Mouse (Mus musculus): ENCODE results near the gene Mxd4. TPM values are rescaled to one million over a fixed set of nuclear protein-coding genes. Genes with fewer than 3 reads are reported as not detected.
A peak's percentile ranks its signal among the peaks of the same experiment; 100 is the strongest.

The Mxd4 gene
- polyA plus RNA-seq, 1 experiment from 2014 or later, result 26.6 TPM

DNA sequence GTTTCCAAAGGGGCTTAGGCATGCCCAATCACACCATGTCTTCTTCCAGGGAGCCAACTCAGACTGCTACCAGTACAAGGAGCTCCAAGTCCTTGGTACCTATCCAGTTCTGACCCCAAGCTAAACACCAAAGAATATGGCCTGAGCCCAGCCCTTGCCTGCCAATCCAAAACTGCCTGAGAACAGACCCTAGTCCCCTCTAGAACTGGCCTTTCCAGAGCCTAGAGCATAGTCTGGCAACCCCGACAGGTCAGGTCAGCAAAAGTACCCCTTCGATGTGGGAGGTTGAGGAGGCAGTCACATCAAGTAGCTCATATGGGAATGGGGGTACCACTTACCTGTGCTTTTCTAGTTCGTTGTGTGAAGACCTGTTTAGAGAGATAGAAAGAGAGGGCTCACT lies 3.5 kb downstream of the Mxd4 start:
- H3K36me3 ChIP-seq (ENCODE audit: control insufficient read depth, insufficient read depth), result peaks cover 3% of the 10 kb centered on the region; the same call in 1 of the 2 replicates
- H3K27ac ChIP-seq (ENCODE audit: low read length), result peak overlapping the region; percentile 82
- peaks cover 47% of the 10 kb centered on the region for H3K4me1 ChIP-seq (ENCODE audit: control insufficient read depth, insufficient read depth, low read length)
- no peak overlapping the region; the same call in 1 of the 2 replicates for H3K9ac ChIP-seq (ENCODE audit: low read length)
- H3K4me2 ChIP-seq (ENCODE audit: low read depth, low read length), result peak overlapping the region; percentile 32; the same call in 1 of the 2 replicates
- ATAC-seq (replicated peaks; ENCODE audit: extremely low read depth, insufficient read depth, low FRiP score), result no peak
- no peaks in the 10 kb centered on the region for H3K27me3 ChIP-seq (ENCODE audit: control insufficient read depth, insufficient read depth, low read length)
- no peaks in the 10 kb centered on the region for H3K9me3 ChIP-seq (replicated peaks; ENCODE audit: control insufficient read depth, low read length)
- 93% methylated on average over 3 of the region's 3 CpGs for WGBS
- H3K4me3 ChIP-seq (ENCODE audit: low read length), result no peak overlapping the region

DNA sequence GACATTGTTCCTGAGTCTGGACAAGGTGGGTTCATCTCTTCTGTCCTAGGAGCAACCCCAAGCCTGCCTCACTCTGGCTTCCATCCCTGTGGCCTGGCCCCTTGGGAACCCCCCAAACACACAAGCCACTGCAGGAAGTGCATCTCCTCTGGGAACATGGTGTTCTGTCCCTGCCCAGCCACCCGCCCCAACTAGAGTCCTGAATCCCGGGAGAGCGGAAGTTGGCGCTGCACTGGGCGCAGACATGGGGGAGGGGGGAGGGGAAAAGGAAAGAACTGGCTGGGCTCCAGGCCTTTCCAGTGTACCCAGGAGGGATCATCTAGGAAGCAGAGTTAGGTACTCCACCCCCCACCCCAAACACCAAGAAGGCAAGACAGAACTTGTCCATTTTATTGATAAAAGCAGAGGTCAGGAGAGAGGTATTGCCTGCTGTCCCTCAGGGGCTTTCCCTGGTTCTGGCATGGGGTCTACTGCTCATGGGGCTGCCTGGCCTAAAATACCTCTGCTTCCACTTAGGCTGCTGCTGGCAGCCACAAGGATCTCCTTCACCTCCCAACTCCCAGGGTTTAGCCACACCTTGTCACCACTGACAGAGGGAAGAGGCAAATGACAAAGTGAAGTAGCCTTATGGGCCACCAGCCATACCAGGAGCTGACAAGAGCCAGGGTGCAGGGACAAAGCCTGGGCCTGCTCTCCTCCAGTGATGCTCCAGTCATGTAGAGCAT lies 4.2 kb downstream of the Mxd4 start:
- Histone ChIP-seq H3K4me2 (ENCODE audit: low read depth, low read length) (peak overlapping the region; percentile 32), H3K9ac (ENCODE audit: low read length) (peak overlapping the region; percentile 27), H3K27me3 (ENCODE audit: control insufficient read depth, insufficient read depth, low read length) (no peaks in the 10 kb centered on the region), H3K36me3 (ENCODE audit: control insufficient read depth, insufficient read depth) (peaks cover 6% of the 10 kb centered on the region), H3K4me3 (ENCODE audit: low read length) (no peak overlapping the region), H3K9me3 (replicated peaks; ENCODE audit: control insufficient read depth, low read length) (no peaks in the 10 kb centered on the region), H3K27ac (ENCODE audit: low read length) (peak overlapping the region; percentile 82), H3K4me1 (ENCODE audit: control insufficient read depth, insufficient read depth, low read length) (peaks cover 41% of the 10 kb centered on the region)
- 23% methylated on average over 5 of the region's 5 CpGs for WGBS
- no peak for ATAC-seq (replicated peaks; ENCODE audit: extremely low read depth, insufficient read depth, low FRiP score)

DNA sequence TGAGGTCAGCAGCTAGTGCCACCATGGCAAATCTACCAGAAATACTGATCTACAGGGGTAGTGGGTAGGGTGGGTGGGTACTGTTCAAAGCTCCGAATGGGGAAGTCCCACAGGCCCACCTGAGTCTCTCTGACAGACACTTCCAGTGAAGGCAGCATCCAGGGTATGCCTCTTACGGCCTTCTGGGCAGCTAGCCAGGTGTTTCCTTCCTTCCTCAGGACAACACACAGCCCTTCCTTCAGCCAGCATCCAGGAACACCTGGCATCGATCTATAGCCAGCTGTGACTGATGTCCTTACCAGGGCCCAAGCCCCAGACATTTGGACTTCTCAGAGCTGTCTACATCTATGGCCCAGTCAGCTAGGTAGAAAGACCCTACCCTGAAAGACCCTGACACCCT lies 5.0 kb downstream of the Mxd4 start:
- peaks cover 41% of the 10 kb centered on the region for H3K4me1 ChIP-seq (ENCODE audit: control insufficient read depth, insufficient read depth, low read length)
- H3K9me3 ChIP-seq (replicated peaks; ENCODE audit: control insufficient read depth, low read length), result no peaks in the 10 kb centered on the region
- H3K4me2 ChIP-seq (ENCODE audit: low read depth, low read length), result no peak overlapping the region
- H3K4me3 ChIP-seq (ENCODE audit: low read length), result no peak overlapping the region
- WGBS, result 55% methylated on average over 3 of the region's 3 CpGs
- H3K27ac ChIP-seq (ENCODE audit: low read length), result peak overlapping the region; percentile 82
- no peaks in the 10 kb centered on the region for H3K27me3 ChIP-seq (ENCODE audit: control insufficient read depth, insufficient read depth, low read length)
- no peak overlapping the region for H3K9ac ChIP-seq (ENCODE audit: low read length)
- peaks cover 10% of the 10 kb centered on the region for H3K36me3 ChIP-seq (ENCODE audit: control insufficient read depth, insufficient read depth)
- no peak for ATAC-seq (replicated peaks; ENCODE audit: extremely low read depth, insufficient read depth, low FRiP score)

DNA sequence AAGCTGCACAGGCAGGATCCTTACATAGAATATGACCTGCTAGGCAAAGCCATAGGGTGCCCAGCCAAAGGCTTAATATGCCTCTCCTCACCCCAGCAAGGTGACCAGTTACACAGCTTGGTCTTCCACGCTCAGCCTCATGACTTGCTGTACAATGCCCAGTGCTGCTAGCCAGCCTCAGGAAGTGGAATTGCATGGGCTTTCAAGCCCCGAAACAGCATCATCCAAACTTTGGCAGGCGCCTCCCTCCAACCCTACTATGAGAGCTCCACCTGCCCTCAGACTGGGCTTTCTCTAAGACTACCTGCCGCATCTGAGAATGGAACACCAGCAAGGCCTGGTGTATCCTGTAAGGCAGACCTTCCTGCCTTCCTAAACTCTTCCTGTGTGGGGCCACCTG lies 9.7 kb downstream of the Mxd4 start:
- Histone ChIP-seq H3K4me2 (ENCODE audit: low read depth, low read length) (no peak overlapping the region), H3K9me3 (replicated peaks; ENCODE audit: control insufficient read depth, low read length) (no peaks in the 10 kb centered on the region), H3K4me1 (ENCODE audit: control insufficient read depth, insufficient read depth, low read length) (peaks cover 5% of the 10 kb centered on the region), H3K36me3 (ENCODE audit: control insufficient read depth, insufficient read depth) (peaks cover 40% of the 10 kb centered on the region), H3K4me3 (ENCODE audit: low read length) (no peak overlapping the region), H3K27me3 (ENCODE audit: control insufficient read depth, insufficient read depth, low read length) (no peaks in the 10 kb centered on the region), H3K27ac (ENCODE audit: low read length) (no peak overlapping the region), H3K9ac (ENCODE audit: low read length) (no peak overlapping the region)
- no peak for ATAC-seq (replicated peaks; ENCODE audit: extremely low read depth, insufficient read depth, low FRiP score)
- WGBS, result 89% methylated on average over 4 of the region's 4 CpGs

DNA sequence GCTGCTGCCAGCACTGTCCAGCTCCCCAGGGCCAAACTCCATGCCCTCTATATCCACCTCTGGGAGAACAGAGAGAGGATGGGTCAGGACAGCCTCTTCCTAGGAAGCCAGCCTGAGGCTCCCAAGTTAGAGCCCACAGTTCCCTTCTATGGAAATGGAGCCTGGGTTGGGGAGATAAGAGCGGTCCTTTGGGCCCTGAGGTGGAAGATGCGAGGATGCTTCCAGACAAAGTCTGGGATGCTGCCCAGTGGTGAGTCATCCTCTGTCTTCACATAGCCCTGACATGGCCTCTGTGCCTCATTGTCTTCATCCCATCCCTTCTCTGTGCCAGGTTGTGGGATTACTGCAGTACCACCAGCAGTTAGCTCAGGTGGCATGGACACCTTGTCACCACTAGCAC lies 10.4 kb downstream of the Mxd4 start:
- 79% methylated on average over 2 of the region's 2 CpGs for WGBS
- Histone ChIP-seq H3K4me3 (ENCODE audit: low read length) (no peak overlapping the region), H3K9me3 (replicated peaks; ENCODE audit: control insufficient read depth, low read length) (no peaks in the 10 kb centered on the region), H3K36me3 (ENCODE audit: control insufficient read depth, insufficient read depth) (peaks cover 42% of the 10 kb centered on the region), H3K4me2 (ENCODE audit: low read depth, low read length) (no peak overlapping the region), H3K9ac (ENCODE audit: low read length) (no peak overlapping the region), H3K4me1 (ENCODE audit: control insufficient read depth, insufficient read depth, low read length) (no peaks in the 10 kb centered on the region; the same call in 1 of the 2 replicates), H3K27me3 (ENCODE audit: control insufficient read depth, insufficient read depth, low read length) (no peaks in the 10 kb centered on the region), H3K27ac (ENCODE audit: low read length) (no peak overlapping the region)
- ATAC-seq (replicated peaks; ENCODE audit: extremely low read depth, insufficient read depth, low FRiP score), result no peak

DNA sequence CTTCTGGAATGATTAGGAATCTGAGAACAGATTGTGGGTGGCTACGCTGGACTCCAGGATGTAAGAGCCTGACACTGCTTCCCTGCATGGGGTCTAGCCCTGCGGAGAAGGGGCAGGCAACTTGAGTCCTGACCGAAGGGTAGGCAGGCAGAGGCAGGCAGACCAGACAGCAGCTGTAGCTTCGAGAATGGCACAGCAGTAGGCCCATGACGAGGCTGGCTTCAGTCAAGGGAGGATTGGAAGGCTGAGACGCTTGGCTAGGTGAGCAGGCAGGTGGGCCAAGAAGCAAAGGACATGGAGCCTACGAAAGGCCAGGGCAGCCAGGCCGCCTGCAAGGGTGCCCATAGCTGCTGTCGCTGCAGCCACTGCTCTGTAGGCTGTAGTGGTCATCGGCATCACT lies 10.8 kb downstream of the Mxd4 start:
- Histone ChIP-seq H3K9ac (ENCODE audit: low read length) (no peak overlapping the region), H3K4me3 (ENCODE audit: low read length) (no peak overlapping the region), H3K4me1 (ENCODE audit: control insufficient read depth, insufficient read depth, low read length) (no peaks in the 10 kb centered on the region), H3K27ac (ENCODE audit: low read length) (no peak overlapping the region), H3K36me3 (ENCODE audit: control insufficient read depth, insufficient read depth) (peaks cover 42% of the 10 kb centered on the region), H3K4me2 (ENCODE audit: low read depth, low read length) (no peak overlapping the region), H3K9me3 (replicated peaks; ENCODE audit: control insufficient read depth, low read length) (no peaks in the 10 kb centered on the region), H3K27me3 (ENCODE audit: control insufficient read depth, insufficient read depth, low read length) (no peaks in the 10 kb centered on the region)
- WGBS, result 78% methylated on average over 10 of the region's 10 CpGs
- no peak for ATAC-seq (replicated peaks; ENCODE audit: extremely low read depth, insufficient read depth, low FRiP score)

DNA sequence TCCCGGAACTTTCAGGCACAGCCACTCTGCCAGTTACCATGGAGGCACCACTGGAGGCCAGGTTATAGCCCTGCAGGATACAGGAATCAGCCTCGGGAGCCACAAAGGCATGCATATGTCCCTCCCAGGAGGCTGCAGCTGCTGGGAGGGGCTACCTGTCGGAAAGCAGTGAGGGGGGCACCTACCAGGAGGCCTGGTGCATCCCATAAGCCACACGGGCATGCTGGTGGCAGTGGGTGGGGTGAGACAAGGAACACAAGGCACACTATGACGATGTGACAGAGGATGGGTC lies 12.2 kb downstream of the Mxd4 start:
- Histone ChIP-seq H3K4me3 (ENCODE audit: low read length) (no peak overlapping the region), H3K9ac (ENCODE audit: low read length) (no peak overlapping the region), H3K9me3 (replicated peaks; ENCODE audit: control insufficient read depth, low read length) (no peaks in the 10 kb centered on the region), H3K4me2 (ENCODE audit: low read depth, low read length) (no peak overlapping the region), H3K36me3 (ENCODE audit: control insufficient read depth, insufficient read depth) (peaks cover 42% of the 10 kb centered on the region), H3K27ac (ENCODE audit: low read length) (no peak overlapping the region), H3K27me3 (ENCODE audit: control insufficient read depth, insufficient read depth, low read length) (no peaks in the 10 kb centered on the region), H3K4me1 (ENCODE audit: control insufficient read depth, insufficient read depth, low read length) (no peaks in the 10 kb centered on the region)
- 45% methylated on average over 5 of the region's 5 CpGs for WGBS
- ATAC-seq (replicated peaks; ENCODE audit: extremely low read depth, insufficient read depth, low FRiP score), result no peak

DNA sequence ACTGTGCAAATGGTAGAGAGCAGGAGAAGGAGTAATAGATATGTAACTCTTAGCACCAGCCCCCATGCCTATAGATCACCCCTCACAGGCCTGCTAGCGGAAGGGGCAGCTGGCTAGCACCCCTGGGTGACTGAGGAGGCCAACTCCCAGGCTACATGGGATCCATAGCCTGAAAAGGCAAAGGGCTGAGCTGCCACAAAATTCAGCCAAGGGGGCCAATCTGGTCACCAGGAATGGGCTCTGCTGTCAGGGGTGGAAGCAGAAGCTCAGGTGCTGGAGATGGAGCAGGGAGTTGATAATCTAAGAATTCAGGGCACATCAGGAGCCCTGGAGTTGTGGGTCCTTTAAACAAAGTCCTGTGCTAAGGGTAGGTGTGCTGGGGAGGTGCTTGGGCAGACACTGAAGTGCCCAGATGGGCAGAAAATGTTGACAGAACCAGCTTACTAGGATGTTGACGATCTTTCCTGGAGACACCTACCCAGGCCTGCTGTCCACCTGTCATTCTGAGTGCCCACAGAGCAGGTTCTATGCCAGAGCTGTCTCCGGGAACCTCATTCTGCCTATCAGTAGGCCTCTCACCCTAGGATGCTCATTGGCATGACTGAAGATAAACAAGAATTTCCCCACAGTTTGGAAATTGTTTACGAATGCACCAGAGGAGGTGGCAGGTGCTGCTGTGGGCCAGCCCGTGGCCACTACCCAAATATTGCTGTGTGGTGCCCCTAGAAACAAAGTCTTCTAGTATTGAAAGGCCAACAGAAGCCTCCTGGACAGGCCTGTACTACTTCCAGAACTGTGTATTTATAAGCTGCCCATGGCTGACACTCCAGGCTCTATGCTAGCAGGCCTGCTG lies 12.7 kb downstream of the Mxd4 start:
- Histone ChIP-seq H3K4me3 (ENCODE audit: low read length) (no peak overlapping the region), H3K9ac (ENCODE audit: low read length) (no peak overlapping the region), H3K9me3 (replicated peaks; ENCODE audit: control insufficient read depth, low read length) (no peaks in the 10 kb centered on the region), H3K27ac (ENCODE audit: low read length) (no peak overlapping the region), H3K4me2 (ENCODE audit: low read depth, low read length) (no peak overlapping the region), H3K4me1 (ENCODE audit: control insufficient read depth, insufficient read depth, low read length) (no peaks in the 10 kb centered on the region), H3K27me3 (ENCODE audit: control insufficient read depth, insufficient read depth, low read length) (no peaks in the 10 kb centered on the region), H3K36me3 (ENCODE audit: control insufficient read depth, insufficient read depth) (peaks cover 39% of the 10 kb centered on the region)
- ATAC-seq (replicated peaks; ENCODE audit: extremely low read depth, insufficient read depth, low FRiP score), result no peak
- WGBS, result 79% methylated on average over 5 of the region's 5 CpGs

DNA sequence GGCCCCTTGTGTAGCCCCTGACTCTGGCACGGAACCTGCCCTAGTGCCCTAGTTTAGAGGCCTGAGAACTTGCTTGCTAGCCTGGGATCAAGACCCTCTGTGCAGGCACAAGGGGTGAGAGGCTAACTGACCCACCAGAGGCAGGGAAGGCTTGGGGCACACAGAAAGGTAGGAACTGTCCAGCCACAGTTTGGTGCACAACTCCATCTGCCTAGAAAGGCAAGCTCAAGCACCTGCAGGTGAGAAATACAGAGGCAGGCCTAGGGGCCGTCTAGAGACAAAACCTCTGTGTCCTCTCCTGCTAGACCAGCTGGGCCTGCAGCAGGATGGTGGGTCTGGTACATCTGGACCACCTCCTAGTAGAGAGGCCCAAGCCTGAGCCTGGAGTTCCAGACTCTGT lies 13.5 kb downstream of the Mxd4 start:
- H3K4me1 ChIP-seq (ENCODE audit: control insufficient read depth, insufficient read depth, low read length), result no peaks in the 10 kb centered on the region
- no peak for ATAC-seq (replicated peaks; ENCODE audit: extremely low read depth, insufficient read depth, low FRiP score)
- no peak overlapping the region for H3K4me2 ChIP-seq (ENCODE audit: low read depth, low read length)
- 87% methylated on average over 2 of the region's 2 CpGs for WGBS
- H3K27ac ChIP-seq (ENCODE audit: low read length), result no peak overlapping the region
- no peaks in the 10 kb centered on the region for H3K9me3 ChIP-seq (replicated peaks; ENCODE audit: control insufficient read depth, low read length)
- peaks cover 39% of the 10 kb centered on the region for H3K36me3 ChIP-seq (ENCODE audit: control insufficient read depth, insufficient read depth)
- no peak overlapping the region for H3K4me3 ChIP-seq (ENCODE audit: low read length)
- H3K9ac ChIP-seq (ENCODE audit: low read length), result no peak overlapping the region
- H3K27me3 ChIP-seq (ENCODE audit: control insufficient read depth, insufficient read depth, low read length), result no peaks in the 10 kb centered on the region
